Mouse (Mus musculus) cerebellum, postnatal 36 days (tissue): ENCODE data around the gene C87436.

Experiments
- DNase-seq, 2 experiments: peaks; one replicate each; pipeline ENCODE4 v3.0.0; 2021 to 2022; ENCODE audit warnings: mixed read lengths in 2 of 2

Gene C87436

GRCm38 (mm10) chr6:86513296-86513695 lies 75.1 kb downstream of the C87436 start:
- no peak for DNase-seq

DNA sequence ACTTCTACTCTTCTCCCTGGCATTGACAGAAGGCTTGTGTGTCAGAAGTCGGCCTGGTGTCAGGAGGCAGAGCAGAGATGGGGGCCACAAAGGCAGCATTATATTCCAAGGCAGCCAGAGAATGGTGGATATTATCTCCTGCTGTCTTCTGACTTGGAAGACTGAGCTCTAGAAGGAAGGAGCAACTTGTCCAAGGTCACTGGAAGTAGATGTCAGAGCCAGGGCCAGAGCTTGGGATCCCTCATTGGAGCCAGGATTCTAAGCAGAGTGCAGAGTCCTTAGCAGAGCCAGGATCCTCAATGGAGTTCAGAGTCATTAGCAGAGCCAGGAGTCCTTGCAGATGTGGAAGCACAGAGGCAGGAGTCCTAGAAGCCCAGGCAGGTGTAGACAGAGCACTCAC lies 77.8 kb downstream of the C87436 start:
- no peak for DNase-seq

GRCm38 (mm10) chr6:86519767-86520345 lies 81.7 kb downstream of the C87436 start:
- no peak for DNase-seq

GRCm38 (mm10) chr6:86522001-86522911 lies 84.1 kb downstream of the C87436 start:
- no peak for DNase-seq
